In the genomic region with DNA sequence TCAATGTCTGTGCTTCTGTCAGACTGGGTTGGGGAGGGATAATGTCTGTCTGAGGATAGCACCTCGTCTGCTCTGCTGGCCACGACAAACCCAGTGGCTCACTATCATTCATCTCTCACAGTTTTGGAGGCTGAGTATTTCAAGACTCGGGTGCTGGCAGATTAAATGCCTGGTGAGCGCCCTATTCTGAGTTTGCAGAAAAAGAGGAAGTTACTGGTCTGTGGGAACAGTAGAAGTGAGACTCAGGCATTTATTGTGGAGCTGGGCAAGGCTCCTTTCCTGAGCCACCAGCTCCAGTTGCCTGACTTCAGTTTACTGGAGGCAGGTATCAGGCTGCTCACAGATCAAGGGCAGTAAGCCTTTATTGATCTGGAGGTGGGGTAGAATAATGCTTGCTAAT, we compare ENCODE assay signal across 29 mouse cellular contexts. TPM values are rescaled to one million over a fixed set of nuclear protein-coding genes. Genes with fewer than 3 reads are reported as not detected.
DNase-seq lines count a peak whose midpoint lies in the region; ATAC-seq lines count a peak whose summit lies in the region.
"Had no signal": no experiment of that assay in that cellular context is flagged by ENCODE, and none has a peak within 500 bp of the region (broad histone marks: within the 10 kb centered on the region; RNA-seq: fewer than 3 reads in every experiment).

No protein-coding gene starts in this region.

- WGBS in hindbrain, embryonic 14.5 days = 75% methylated on average over 4 of the region's 4 CpGs
- 69% methylated on average over 4 of the region's 4 CpGs for WGBS in hindbrain, embryonic 12.5 days

- no peak overlapping the region for H3K4me3 ChIP-seq in hindbrain, embryonic 14.5 days (replicated peaks; ENCODE audit: low read length)
- no peak overlapping the region for H3K4me3 ChIP-seq in hindbrain, embryonic 12.5 days
- H3K4me3 ChIP-seq: embryonic facial prominence, embryonic 12.5 days; forebrain, embryonic 15.5 days had no signal

- peak; percentile 57 to 59; a peak in 3 of 4 replicates for ATAC-seq in hematopoietic stem cell, adult 5-6 weeks (replicated peaks in 1 of 2; ENCODE audit: insufficient read depth in 1 of 2, low FRiP score in 2 of 2, low TSS enrichment in 1 of 2, low read depth in 1 of 2, poor library complexity in 2 of 2, severe bottlenecking in 2 of 2)
- peak; percentile 29 for ATAC-seq in megakaryocyte-erythroid progenitor cell, adult 5-6 weeks (replicated peaks; ENCODE audit: low FRiP score, low TSS enrichment, poor library complexity, severe bottlenecking)
- no peak for ATAC-seq in hindbrain, embryonic 14.5 days (ENCODE audit: low FRiP score)
- no peak for ATAC-seq in hindbrain, embryonic 12.5 days (ENCODE audit: low FRiP score)
- ATAC-seq: activated CD4-positive, CD25-positive, alpha-beta regulatory T cell, adult 4 months; hindbrain, postnatal 0 days had no signal

- DNase-seq in B cell, adult 2 months = peak; percentile 3 to 8
- peak; percentile 67 for DNase-seq in MEL-GATA-1-ER (ENCODE audit: extremely low read depth, low read depth)
- DNase-seq in hindbrain, embryonic 14.5 days (ENCODE audit: low spot score) = no peak
- no peak for DNase-seq in lung, postnatal 36 days
- no peak for DNase-seq in gastrocnemius, adult 18-20 months (ENCODE audit: low spot score)
- DNase-seq: adrenal gland, adult 2 months; adrenal gland, postnatal 36 days; cerebellum, adult 11 months; cerebellum, adult 8-10 months; cerebellum, postnatal 14 days; gastrocnemius, adult 2 months; gastrocnemius, postnatal 25 days; heart, adult 18-20 months; heart, postnatal 10 days; kidney, adult 11 months had no signal

- no peaks in the 10 kb centered on the region for H3K9me3 ChIP-seq in hindbrain, embryonic 14.5 days (ENCODE audit: control insufficient read depth, low read length)
- H3K9me3 ChIP-seq in hindbrain, embryonic 12.5 days (replicated peaks) = no peaks in the 10 kb centered on the region
- H3K9me3 ChIP-seq: embryonic facial prominence, embryonic 12.5 days; forebrain, embryonic 15.5 days; heart, embryonic 10.5 days had no signal

- H3K4me1 ChIP-seq in hindbrain, embryonic 14.5 days (replicated peaks; ENCODE audit: control insufficient read depth, insufficient read depth, low read length) = no peaks in the 10 kb centered on the region
- H3K4me1 ChIP-seq in hindbrain, embryonic 12.5 days = peaks cover 3% of the 10 kb centered on the region; the same call in 1 of the 2 replicates

- H3K4me2 ChIP-seq in hindbrain, embryonic 14.5 days (replicated peaks) = no peak overlapping the region
- no peak overlapping the region for H3K4me2 ChIP-seq in hindbrain, embryonic 12.5 days (replicated peaks)
- H3K4me2 ChIP-seq: forebrain, embryonic 15.5 days had no signal

- H3K27me3 ChIP-seq in hindbrain, embryonic 14.5 days (ENCODE audit: control insufficient read depth, insufficient read depth, low read length) = 0 out of 2 replicates have a peak, but pooled peaks cover 10% of the 10 kb centered on the region
- peaks cover 10% of the 10 kb centered on the region for H3K27me3 ChIP-seq in hindbrain, embryonic 12.5 days

- H3K36me3 ChIP-seq in hindbrain, embryonic 14.5 days (replicated peaks; ENCODE audit: control insufficient read depth, insufficient read depth) = no peaks in the 10 kb centered on the region
- H3K36me3 ChIP-seq in hindbrain, embryonic 12.5 days = no peaks in the 10 kb centered on the region
- H3K36me3 ChIP-seq: embryonic facial prominence, embryonic 12.5 days; forebrain, embryonic 15.5 days; heart, embryonic 10.5 days had no signal

- no peak overlapping the region for H3K27ac ChIP-seq in hindbrain, embryonic 14.5 days
- H3K27ac ChIP-seq in hindbrain, embryonic 12.5 days = no peak overlapping the region
- H3K27ac ChIP-seq: embryonic facial prominence, embryonic 12.5 days; forebrain, embryonic 15.5 days; gastrocnemius, adult 2 months; heart, embryonic 10.5 days; hindbrain, postnatal 0 days had no signal

- H3K9ac ChIP-seq in hindbrain, embryonic 14.5 days = no peak overlapping the region
- no peak overlapping the region for H3K9ac ChIP-seq in hindbrain, embryonic 12.5 days

RNA-seq across cellular contexts. Expression of a gene that starts 14.8 kb away (rescaled TPM):
- not detected in 2 replicates for total RNA-seq in hematopoietic stem cell, adult 5-6 weeks (2017)
- total RNA-seq in megakaryocyte-erythroid progenitor cell, adult 5-6 weeks (2014; fragmentation: Nextera tagmentation) = not detected in 2 replicates
- total RNA-seq in megakaryocyte-erythroid progenitor cell, adult 5-6 weeks (2017) = not detected in 2 replicates
- 0.17 and 0.23 TPM in 2 replicates for polyA plus RNA-seq in hindbrain, embryonic 14.5 days (2014; fragmentation: Nextera tagmentation; extraction: Ambion mirVana)
- 0.17 and 0.22 TPM in 2 replicates for polyA plus RNA-seq in hindbrain, embryonic 12.5 days (2016; fragmentation: Nextera tagmentation; extraction: Ambion mirVana)
- not detected for total RNA-seq in gastrocnemius, adult 18-20 months (2021)
- total RNA-seq: adrenal gland, adult 2 months; adrenal gland, postnatal 36 days; ES-E14; gastrocnemius, adult 2 months; gastrocnemius, postnatal 25 days; heart, adult 18-20 months; heart, postnatal 10 days; hindbrain, postnatal 0 days had no signal
- polyA plus RNA-seq: activated CD4-positive, CD25-positive, alpha-beta regulatory T cell, adult 4 months; adrenal gland, adult 2 months; cortical plate, adult 2 months; heart, embryonic 10.5 days; heart, embryonic 14.5 days; hindbrain, embryonic 11.5 days had no signal

RNA-seq across cellular contexts. Expression of a gene that starts 20.4 kb away (rescaled TPM):
- not detected in 2 replicates for total RNA-seq in hematopoietic stem cell, adult 5-6 weeks (2017)
- not detected in 2 replicates for total RNA-seq in megakaryocyte-erythroid progenitor cell, adult 5-6 weeks (2014; fragmentation: Nextera tagmentation)
- total RNA-seq in megakaryocyte-erythroid progenitor cell, adult 5-6 weeks (2017) = not detected in 2 replicates
- not detected in 2 replicates for polyA plus RNA-seq in hindbrain, embryonic 14.5 days (2014; fragmentation: Nextera tagmentation; extraction: Ambion mirVana)
- not detected in 2 replicates for polyA plus RNA-seq in hindbrain, embryonic 12.5 days (2016; fragmentation: Nextera tagmentation; extraction: Ambion mirVana)
- not detected for total RNA-seq in gastrocnemius, adult 18-20 months (2021)
- total RNA-seq: adrenal gland, adult 2 months; adrenal gland, postnatal 36 days; ES-E14; gastrocnemius, adult 2 months; gastrocnemius, postnatal 25 days; heart, adult 18-20 months; heart, postnatal 10 days; hindbrain, postnatal 0 days had no signal
- polyA plus RNA-seq: activated CD4-positive, CD25-positive, alpha-beta regulatory T cell, adult 4 months; adrenal gland, adult 2 months; cortical plate, adult 2 months; embryonic facial prominence, embryonic 12.5 days; forebrain, embryonic 11.5 days; forebrain, embryonic 15.5 days; heart, embryonic 10.5 days; heart, embryonic 14.5 days; hindbrain, embryonic 11.5 days; hindbrain, postnatal 0 days; intestine, embryonic 14.5 days had no signal

RNA-seq across cellular contexts. Expression of a gene that starts 26.0 kb away (rescaled TPM):
- not detected in 2 replicates for total RNA-seq in hematopoietic stem cell, adult 5-6 weeks (2017)
- total RNA-seq in megakaryocyte-erythroid progenitor cell, adult 5-6 weeks (2014; fragmentation: Nextera tagmentation) = not detected in 2 replicates
- total RNA-seq in megakaryocyte-erythroid progenitor cell, adult 5-6 weeks (2017) = 0.05 TPM in 1 of 2 replicates, not detected in the other
- polyA plus RNA-seq in hindbrain, embryonic 14.5 days (2014; fragmentation: Nextera tagmentation; extraction: Ambion mirVana) = 0.09 and 0.11 TPM in 2 replicates
- polyA plus RNA-seq in hindbrain, embryonic 12.5 days (2016; fragmentation: Nextera tagmentation; extraction: Ambion mirVana) = 0.15 and 0.20 TPM in 2 replicates
- not detected for total RNA-seq in gastrocnemius, adult 18-20 months (2021)
- total RNA-seq: adrenal gland, adult 2 months; adrenal gland, postnatal 36 days; ES-E14; gastrocnemius, adult 2 months; gastrocnemius, postnatal 25 days; heart, adult 18-20 months; heart, postnatal 10 days; hindbrain, postnatal 0 days had no signal
- polyA plus RNA-seq: adrenal gland, adult 2 months; cortical plate, adult 2 months had no signal

RNA-seq across cellular contexts. Expression of a gene that starts 26.6 kb away (rescaled TPM):
- total RNA-seq in hematopoietic stem cell, adult 5-6 weeks (2017) = not detected in 2 replicates
- total RNA-seq in megakaryocyte-erythroid progenitor cell, adult 5-6 weeks (2014; fragmentation: Nextera tagmentation) = not detected in 2 replicates
- not detected in 2 replicates for total RNA-seq in megakaryocyte-erythroid progenitor cell, adult 5-6 weeks (2017)
- not detected in 2 replicates for polyA plus RNA-seq in hindbrain, embryonic 14.5 days (2014; fragmentation: Nextera tagmentation; extraction: Ambion mirVana)
- not detected in 2 replicates for polyA plus RNA-seq in hindbrain, embryonic 12.5 days (2016; fragmentation: Nextera tagmentation; extraction: Ambion mirVana)
- total RNA-seq in gastrocnemius, adult 18-20 months (2021) = not detected
- total RNA-seq: adrenal gland, adult 2 months; adrenal gland, postnatal 36 days; ES-E14; gastrocnemius, adult 2 months; gastrocnemius, postnatal 25 days; heart, adult 18-20 months; heart, postnatal 10 days; hindbrain, postnatal 0 days had no signal
- polyA plus RNA-seq: activated CD4-positive, CD25-positive, alpha-beta regulatory T cell, adult 4 months; adrenal gland, adult 2 months; cortical plate, adult 2 months; embryonic facial prominence, embryonic 12.5 days; forebrain, embryonic 11.5 days; forebrain, embryonic 15.5 days; heart, embryonic 10.5 days; heart, embryonic 14.5 days; hindbrain, embryonic 11.5 days; hindbrain, postnatal 0 days; intestine, embryonic 14.5 days had no signal

RNA-seq across cellular contexts. Expression of a gene that starts 32.7 kb away (rescaled TPM):
- total RNA-seq in hematopoietic stem cell, adult 5-6 weeks (2017) = not detected in 2 replicates
- total RNA-seq in megakaryocyte-erythroid progenitor cell, adult 5-6 weeks (2014; fragmentation: Nextera tagmentation) = not detected in 2 replicates
- 0.09 TPM in 1 of 2 replicates, not detected in the other for total RNA-seq in megakaryocyte-erythroid progenitor cell, adult 5-6 weeks (2017)
- polyA plus RNA-seq in hindbrain, embryonic 14.5 days (2014; fragmentation: Nextera tagmentation; extraction: Ambion mirVana) = 0.18 and 0.39 TPM in 2 replicates
- 0.31 and 0.55 TPM in 2 replicates for polyA plus RNA-seq in hindbrain, embryonic 12.5 days (2016; fragmentation: Nextera tagmentation; extraction: Ambion mirVana)
- total RNA-seq in gastrocnemius, adult 18-20 months (2021) = not detected
- total RNA-seq: adrenal gland, adult 2 months; adrenal gland, postnatal 36 days; gastrocnemius, adult 2 months; gastrocnemius, postnatal 25 days; heart, adult 18-20 months; heart, postnatal 10 days; hindbrain, postnatal 0 days had no signal
- polyA plus RNA-seq: adrenal gland, adult 2 months; cortical plate, adult 2 months had no signal

Comparison
In these comparisons a context has a peak if more than half of its experiments do, and no peak if none do; other contexts are left out.
1. DNase-seq: peak in B cell, adult 2 months (2 of 2) and MEL-GATA-1-ER (single experiment); none in hindbrain, embryonic 14.5 days (single experiment), lung, postnatal 36 days (single experiment) and gastrocnemius, adult 18-20 months (single experiment).
2. ATAC-seq: peak in hematopoietic stem cell, adult 5-6 weeks (2 of 2) and megakaryocyte-erythroid progenitor cell, adult 5-6 weeks (single experiment); none in hindbrain, embryonic 14.5 days (single experiment) and hindbrain, embryonic 12.5 days (single experiment).